8 mouse cellular contexts compared by ENCODE assay signal in the genomic region with DNA sequence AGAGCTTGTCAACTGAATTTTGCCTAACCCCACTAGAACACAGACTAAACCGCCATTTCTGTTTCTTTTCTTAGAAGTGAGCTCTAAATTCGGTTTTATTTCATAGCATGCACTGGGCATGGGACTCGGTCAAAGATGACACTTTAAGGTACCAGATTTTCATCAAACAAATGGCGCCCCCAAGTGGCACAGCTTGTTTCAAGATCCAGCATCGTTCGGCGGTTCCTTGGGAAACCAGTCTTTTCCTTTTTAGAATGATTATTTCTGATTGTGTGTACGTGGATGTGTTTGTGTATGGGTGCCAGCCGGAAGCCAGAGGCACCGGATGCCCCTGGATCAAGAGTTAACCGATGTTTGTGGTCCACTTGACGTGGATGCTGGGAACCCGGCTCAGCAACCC. TPM values are rescaled to one million over a fixed set of nuclear protein-coding genes. Genes with fewer than 3 reads are reported as not detected.
DNase-seq lines count a peak whose midpoint lies in the region; ATAC-seq and TF ChIP-seq lines count a peak whose summit lies in the region.

No protein-coding gene starts in this region.

- H3K27me3 ChIP-seq in forebrain, embryonic 11.5 days (ENCODE audit: control insufficient read depth, insufficient read depth, low read length), result no peaks in the 10 kb centered on the region
- H3K27me3 ChIP-seq in forebrain, embryonic 15.5 days, result no peaks in the 10 kb centered on the region
- H3K27me3 ChIP-seq in neural tube, embryonic 15.5 days (replicated peaks), result no peaks in the 10 kb centered on the region
- no peaks in the 10 kb centered on the region for H3K27me3 ChIP-seq in midbrain, postnatal 0 days (ENCODE audit: insufficient read depth, low read length)

- no peaks in the 10 kb centered on the region for H3K9me3 ChIP-seq in forebrain, embryonic 11.5 days (ENCODE audit: control insufficient read depth, low read length)
- H3K9me3 ChIP-seq in forebrain, embryonic 15.5 days, result no peaks in the 10 kb centered on the region
- no peaks in the 10 kb centered on the region for H3K9me3 ChIP-seq in neural tube, embryonic 15.5 days (replicated peaks)
- no peaks in the 10 kb centered on the region for H3K9me3 ChIP-seq in midbrain, postnatal 0 days (ENCODE audit: low read length)

- ATAC-seq in forebrain, embryonic 11.5 days (replicated peaks; ENCODE audit: low FRiP score), result no peak
- ATAC-seq in forebrain, embryonic 15.5 days (replicated peaks), result no peak
- no peak for ATAC-seq in neural tube, embryonic 15.5 days (ENCODE audit: low FRiP score)
- ATAC-seq in midbrain, postnatal 0 days (ENCODE audit: low FRiP score), result no peak

- no peak overlapping the region for H3K4me3 ChIP-seq in forebrain, embryonic 11.5 days (ENCODE audit: low read depth, low read length)
- H3K4me3 ChIP-seq in forebrain, embryonic 15.5 days, result no peak overlapping the region
- no peak overlapping the region for H3K4me3 ChIP-seq in neural tube, embryonic 15.5 days (replicated peaks)
- no peak overlapping the region for H3K4me3 ChIP-seq in midbrain, postnatal 0 days (ENCODE audit: low read depth, low read length)

- 37% methylated on average over 13 of the region's 13 CpGs for WGBS in forebrain, embryonic 11.5 days
- WGBS in forebrain, embryonic 15.5 days, result 28% methylated on average over 13 of the region's 13 CpGs
- 30% methylated on average over 13 of the region's 13 CpGs for WGBS in neural tube, embryonic 15.5 days
- 26% methylated on average over 13 of the region's 13 CpGs for WGBS in midbrain, postnatal 0 days

- peak; percentile 73 for DNase-seq in forebrain, embryonic 11.5 days (ENCODE audit: low spot score)
- DNase-seq in neural tube, embryonic 10.5 days (ENCODE audit: extremely low spot score, low spot score), result peak; percentile 62
- peak; percentile 84 for DNase-seq in embryo, embryonic 10.5 days (ENCODE audit: low spot score)
- DNase-seq in layer of hippocampus, adult 9-10 months (ENCODE audit: low spot score), result peak; percentile 21
- DNase-seq in midbrain, postnatal 0 days (ENCODE audit: low spot score), result peak; percentile 81
- DNase-seq in spleen, adult 18-20 months, result no peak

- peak; percentile 78 for TF ChIP-seq CTCF in midbrain, postnatal 0 days (IDR thresholded peaks at IDR 0.05)

- no peaks in the 10 kb centered on the region for H3K36me3 ChIP-seq in forebrain, embryonic 11.5 days (ENCODE audit: control insufficient read depth, insufficient read depth, low read length)
- H3K36me3 ChIP-seq in forebrain, embryonic 15.5 days, result no peaks in the 10 kb centered on the region
- H3K36me3 ChIP-seq in neural tube, embryonic 15.5 days, result no peaks in the 10 kb centered on the region
- no peaks in the 10 kb centered on the region for H3K36me3 ChIP-seq in midbrain, postnatal 0 days (ENCODE audit: insufficient read depth, low read length)

- H3K4me1 ChIP-seq in forebrain, embryonic 11.5 days (replicated peaks; ENCODE audit: control insufficient read depth, insufficient read depth, low read length), result no peaks in the 10 kb centered on the region
- peaks cover 6% of the 10 kb centered on the region for H3K4me1 ChIP-seq in forebrain, embryonic 15.5 days
- H3K4me1 ChIP-seq in neural tube, embryonic 15.5 days, result no peaks in the 10 kb centered on the region
- H3K4me1 ChIP-seq in midbrain, postnatal 0 days (ENCODE audit: insufficient read depth, low read length), result no peaks in the 10 kb centered on the region; the same call in 1 of the 2 replicates

- no peak overlapping the region for H3K9ac ChIP-seq in forebrain, embryonic 11.5 days (ENCODE audit: low read length)
- H3K9ac ChIP-seq in forebrain, embryonic 15.5 days (replicated peaks), result no peak overlapping the region
- H3K9ac ChIP-seq in neural tube, embryonic 15.5 days (replicated peaks), result no peak overlapping the region
- H3K9ac ChIP-seq in midbrain, postnatal 0 days (replicated peaks; ENCODE audit: low read length, poor library complexity, severe bottlenecking), result no peak overlapping the region

- no peak overlapping the region for H3K27ac ChIP-seq in forebrain, embryonic 11.5 days (ENCODE audit: low read depth, low read length)
- H3K27ac ChIP-seq in forebrain, embryonic 15.5 days (replicated peaks), result no peak overlapping the region
- H3K27ac ChIP-seq in neural tube, embryonic 15.5 days (replicated peaks), result no peak overlapping the region
- H3K27ac ChIP-seq in midbrain, postnatal 0 days (ENCODE audit: low read depth, low read length), result no peak overlapping the region

- no peak overlapping the region for H3K4me2 ChIP-seq in forebrain, embryonic 11.5 days (ENCODE audit: low read depth, low read length, severe bottlenecking)
- no peak overlapping the region for H3K4me2 ChIP-seq in forebrain, embryonic 15.5 days (replicated peaks)
- no peak overlapping the region for H3K4me2 ChIP-seq in neural tube, embryonic 15.5 days
- H3K4me2 ChIP-seq in midbrain, postnatal 0 days (ENCODE audit: low read depth, low read length, poor library complexity, severe bottlenecking), result no peak overlapping the region

RNA-seq across cellular contexts. Expression of a gene that starts 27.7 kb away (rescaled TPM):
- 2.0 and 2.1 TPM in 2 replicates for polyA plus RNA-seq in forebrain, embryonic 11.5 days (2014; fragmentation: Nextera tagmentation; extraction: Ambion mirVana)
- polyA plus RNA-seq in forebrain, embryonic 15.5 days (2015; fragmentation: Nextera tagmentation; extraction: Ambion mirVana), result 0.48 and 0.54 TPM in 2 replicates
- polyA plus RNA-seq in neural tube, embryonic 15.5 days (2015; fragmentation: Nextera tagmentation; extraction: Ambion mirVana), result 0.77 and 1.2 TPM in 2 replicates
- 2.4 and 3.5 TPM in 2 replicates for total RNA-seq in midbrain, postnatal 0 days (2014; rRNA removed)
- polyA plus RNA-seq in midbrain, postnatal 0 days (2015; fragmentation: Nextera tagmentation; extraction: Ambion mirVana), result 0.48 and 0.72 TPM in 2 replicates

RNA-seq across cellular contexts. Expression of a gene that starts 39.5 kb away (rescaled TPM):
- polyA plus RNA-seq in forebrain, embryonic 11.5 days (2014; fragmentation: Nextera tagmentation; extraction: Ambion mirVana), result not detected in 2 replicates
- polyA plus RNA-seq in forebrain, embryonic 15.5 days (2015; fragmentation: Nextera tagmentation; extraction: Ambion mirVana), result 0.19 TPM in 1 of 2 replicates, not detected in the other
- polyA plus RNA-seq in neural tube, embryonic 15.5 days (2015; fragmentation: Nextera tagmentation; extraction: Ambion mirVana), result not detected in 2 replicates
- not detected in 2 replicates for total RNA-seq in midbrain, postnatal 0 days (2014; rRNA removed)
- polyA plus RNA-seq in midbrain, postnatal 0 days (2015; fragmentation: Nextera tagmentation; extraction: Ambion mirVana), result 0.17 TPM in 1 of 2 replicates, not detected in the other

RNA-seq across cellular contexts. Expression of a gene that starts 55.8 kb away (rescaled TPM):
- polyA plus RNA-seq in forebrain, embryonic 11.5 days (2014; fragmentation: Nextera tagmentation; extraction: Ambion mirVana), result 1.8 and 2.1 TPM in 2 replicates
- 1.2 and 5.8 TPM in 2 replicates for polyA plus RNA-seq in forebrain, embryonic 15.5 days (2015; fragmentation: Nextera tagmentation; extraction: Ambion mirVana)
- 1.3 and 3.5 TPM in 2 replicates for polyA plus RNA-seq in neural tube, embryonic 15.5 days (2015; fragmentation: Nextera tagmentation; extraction: Ambion mirVana)
- 0.44 and 1.1 TPM in 2 replicates for total RNA-seq in midbrain, postnatal 0 days (2014; rRNA removed)
- polyA plus RNA-seq in midbrain, postnatal 0 days (2015; fragmentation: Nextera tagmentation; extraction: Ambion mirVana), result 1.2 and 3.0 TPM in 2 replicates

Comparison
In these comparisons a context has a peak if more than half of its experiments do, and no peak if none do; other contexts are left out.
1. DNase-seq: peak in forebrain, embryonic 11.5 days (single experiment), neural tube, embryonic 10.5 days (single experiment), embryo, embryonic 10.5 days (single experiment), layer of hippocampus, adult 9-10 months (single experiment) and midbrain, postnatal 0 days (single experiment); none in spleen, adult 18-20 months (0 of 2).